Mouse (Mus musculus) natural killer cell, adult 2 months (primary cell): ENCODE measurements around the gene Rbm26.

Source experiments
- DNase-seq, 2 experiments: peaks; one replicate each; pipeline ENCODE4 v3.0.0; 2022; ENCODE audit warnings: low spot score in 2 of 2

The Rbm26 gene

DNA sequence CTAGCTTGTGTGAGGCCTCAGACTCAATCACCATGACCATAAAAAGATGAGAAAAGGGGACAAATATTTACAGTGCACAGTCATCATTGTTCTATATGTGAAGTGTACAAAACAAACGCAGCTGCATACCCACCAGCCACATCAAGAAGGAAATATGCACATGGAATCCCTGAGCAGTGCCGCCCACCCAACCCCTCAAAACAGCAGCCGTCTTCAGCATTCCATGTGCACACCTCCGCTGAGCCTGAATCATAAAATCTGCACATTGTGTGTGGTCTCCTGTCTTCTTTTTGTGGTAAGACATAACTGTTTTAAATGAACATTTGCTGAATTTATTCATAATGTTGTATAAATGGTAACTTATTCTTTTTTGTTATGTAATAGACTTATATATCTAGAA, 90.1 kb downstream of the Rbm26 start:
- DNase-seq, result no peak

DNA sequence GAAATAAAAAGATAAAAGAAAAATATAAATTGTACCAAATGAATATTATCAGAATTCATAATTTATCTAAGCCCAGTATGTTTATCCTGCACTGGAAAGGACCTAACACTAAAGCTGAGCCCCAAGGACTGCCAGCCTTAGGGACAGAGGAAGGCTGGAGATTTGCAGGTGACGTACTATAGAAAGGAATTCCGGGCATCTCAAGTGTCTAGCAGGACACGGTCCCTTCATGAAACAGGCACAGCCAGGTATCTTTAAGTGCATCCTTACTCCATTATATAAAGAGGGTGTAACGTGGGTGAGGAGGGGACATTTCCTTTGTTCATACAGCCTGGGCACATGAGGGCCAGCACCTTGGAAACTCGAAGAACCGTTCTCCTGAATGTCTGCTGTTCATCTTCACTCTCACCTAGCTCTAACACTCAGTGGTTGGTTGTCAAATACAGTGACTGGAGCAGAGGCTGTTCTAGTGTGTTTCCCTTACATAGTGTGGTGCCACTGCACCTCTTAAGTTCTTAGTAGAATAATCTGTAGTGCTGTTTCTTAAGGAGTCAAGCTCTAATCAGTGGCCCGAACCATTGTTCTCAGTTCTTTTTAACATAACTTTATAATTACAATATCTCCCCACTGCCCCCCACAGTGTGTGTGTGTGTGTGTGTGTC, 91.7 kb downstream of the Rbm26 start:
- no peak for DNase-seq

DNA sequence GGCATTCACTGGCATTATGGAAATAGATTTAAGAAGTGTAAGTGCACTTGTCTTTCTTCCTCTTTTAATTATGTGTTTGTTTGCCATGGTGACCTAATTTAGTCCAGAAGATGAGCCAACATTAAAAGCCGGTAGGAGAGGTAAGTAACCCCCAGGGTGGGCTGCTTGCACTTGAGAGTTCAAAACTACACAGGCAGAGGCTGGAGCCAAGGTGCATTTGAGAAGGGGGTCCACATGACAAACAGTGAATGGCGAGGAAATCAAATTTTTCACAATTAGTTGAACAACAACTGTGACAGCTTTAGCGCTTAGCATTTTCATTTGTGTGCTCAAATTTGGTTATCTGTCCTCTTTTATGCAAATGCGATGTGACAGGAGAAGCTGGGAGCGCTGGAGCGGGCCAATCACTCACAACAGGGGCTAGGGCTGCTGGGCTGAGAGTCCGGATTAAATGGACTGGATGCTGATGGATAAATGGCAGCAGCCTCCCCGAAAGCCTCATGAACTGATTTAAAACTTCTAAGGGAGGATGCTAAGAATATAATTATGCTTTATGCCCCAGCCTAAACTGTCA, 92.3 kb downstream of the Rbm26 start:
- no peak for DNase-seq

- DNase-seq, result no peak
Observed at GRCm38 (mm10) chr14:105084106-105084505, 93.0 kb downstream of the Rbm26 start.

- no peak for DNase-seq
Observed at GRCm38 (mm10) chr14:105074776-105075175, 102.4 kb downstream of the Rbm26 start.

GRCm38 (mm10) chr14:105074376-105074775, 102.8 kb downstream of the Rbm26 start:
- DNase-seq, result no peak

GRCm38 (mm10) chr14:105071010-105071509, 106.1 kb downstream of the Rbm26 start:
- DNase-seq, result no peak

DNA sequence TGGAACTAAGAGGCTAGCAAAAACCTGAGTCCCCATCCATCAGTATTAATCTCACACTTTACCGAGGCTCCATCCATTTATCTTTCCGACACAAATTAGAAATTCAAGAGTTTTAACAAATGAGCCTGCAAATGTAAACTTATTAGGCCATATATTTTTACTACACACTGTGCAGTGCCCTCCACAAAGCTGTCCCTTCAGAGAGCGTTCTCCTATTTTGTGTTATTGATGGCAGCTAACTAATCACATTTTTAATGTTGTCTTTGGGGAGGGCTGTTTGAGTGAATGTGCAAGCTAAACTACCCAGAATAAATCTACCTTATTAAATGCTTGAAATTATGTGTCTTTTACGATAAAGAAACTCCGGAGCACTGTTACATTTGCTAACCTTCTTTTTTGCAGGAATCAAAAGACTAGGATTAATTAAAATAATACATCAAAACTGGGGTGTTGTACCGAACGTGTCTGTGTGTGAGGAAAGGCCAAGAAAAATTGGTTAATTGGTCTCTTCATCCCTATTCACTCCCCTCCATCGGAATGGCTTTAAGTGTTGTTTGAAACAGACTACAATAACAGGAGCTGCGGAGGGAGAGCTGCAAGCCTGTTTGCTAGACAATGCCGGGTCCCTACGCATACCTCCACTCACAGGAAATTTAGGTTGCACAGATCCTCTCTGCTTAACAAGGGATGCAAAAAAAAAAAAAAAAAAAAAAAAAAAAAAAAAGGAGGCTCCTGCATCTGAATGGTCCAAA, 106.7 kb downstream of the Rbm26 start:
- no peak for DNase-seq

GRCm38 (mm10) chr14:105068060-105068459, 109.1 kb downstream of the Rbm26 start:
- DNase-seq, result no peak

DNA sequence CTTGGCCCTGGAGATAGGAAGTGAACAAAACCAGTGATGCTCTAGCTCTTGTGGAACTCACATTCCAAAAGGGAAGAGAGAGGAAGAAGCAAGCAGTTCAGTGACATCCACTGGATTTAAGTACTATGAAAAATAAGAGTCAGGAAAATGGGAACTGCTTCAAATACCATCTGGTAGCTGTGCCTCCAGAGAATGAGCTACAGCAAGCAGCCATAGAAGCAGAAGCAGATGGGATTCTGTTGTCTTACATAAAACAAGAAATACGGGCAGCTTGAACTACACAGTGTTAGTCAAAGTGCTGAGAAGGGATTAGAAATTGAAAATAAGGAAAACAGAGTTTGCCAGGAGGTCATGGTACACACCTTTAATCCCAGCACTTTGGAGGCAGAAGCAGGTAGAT, 112.9 kb downstream of the Rbm26 start:
- DNase-seq, result no peak

DNA sequence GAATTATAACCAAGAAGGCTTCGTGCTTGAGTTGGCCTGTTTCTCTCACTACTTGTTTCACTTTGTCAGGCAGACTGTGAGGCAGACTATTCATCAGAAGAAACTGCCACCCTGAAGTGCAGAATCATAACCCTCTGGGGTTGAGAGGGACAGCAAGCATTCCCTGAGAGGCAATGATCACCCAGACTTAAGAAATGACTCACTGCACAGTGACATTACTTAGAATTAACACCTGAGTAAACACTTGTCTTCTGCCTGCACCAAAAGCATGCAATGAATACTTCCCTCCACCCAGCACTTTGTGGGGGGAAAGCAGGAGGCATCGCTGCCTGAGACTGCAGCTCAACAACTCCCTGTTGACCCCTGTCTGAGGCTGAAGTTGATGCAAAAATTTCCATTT, 115.9 kb downstream of the Rbm26 start:
- DNase-seq, result no peak

DNA sequence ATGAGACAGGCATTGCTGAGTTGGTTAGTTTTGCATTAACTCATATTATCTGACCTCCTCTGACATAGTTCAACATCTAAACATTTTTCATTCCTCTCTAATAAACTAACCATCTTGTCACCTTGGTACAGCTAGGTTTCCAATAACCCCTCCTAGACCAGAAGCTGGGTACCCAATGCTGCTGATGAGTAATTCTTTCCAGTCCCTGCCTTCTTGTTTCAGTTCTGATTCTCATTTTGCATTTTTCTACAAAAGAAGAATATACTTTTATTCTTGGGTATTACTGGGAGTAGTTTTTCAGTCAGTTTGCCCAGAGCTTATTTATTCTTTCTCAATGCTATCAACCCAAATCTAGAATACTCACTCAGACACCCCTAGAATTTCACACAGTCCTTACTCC, 119.2 kb downstream of the Rbm26 start:
- DNase-seq, result no peak
